Mouse (Mus musculus): ENCODE measurements at regions not wholly inside any gene's neighbourhood (a gene's known extent, or its start where the extent isn't known, plus 50 kb on each side); places are given as distances from the start of the nearest gene placed in this dataset.
"Not testable (repeated sequence)": the region's sequence is repeated elsewhere in the genome, so short reads cannot be mapped to it uniquely, and the experiment has no call there.

DNA sequence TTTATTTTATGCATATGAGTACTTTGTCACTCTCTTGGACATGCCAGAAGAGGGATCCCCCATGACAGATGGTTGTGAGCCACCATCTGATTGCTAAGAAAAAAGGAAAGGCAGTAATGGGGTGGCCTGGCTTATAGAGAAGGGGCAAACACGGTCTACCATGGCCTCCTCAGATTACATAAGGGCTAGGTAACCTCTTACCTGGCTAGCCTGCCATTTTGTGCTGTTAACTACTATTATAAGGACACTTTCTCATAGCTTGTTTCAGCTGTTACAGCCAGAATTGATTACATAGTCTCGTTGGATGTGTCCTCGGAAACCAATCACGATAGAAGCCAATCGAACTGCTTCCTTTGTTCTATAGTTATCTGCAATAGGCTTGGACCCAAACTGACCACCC, 60.9 kb upstream of the Gm14496 start:
- Histone ChIP-seq H3K9ac (replicated peaks) (no peak overlapping the region), H3K4me2 (replicated peaks) (no peak overlapping the region), H3K36me3 (no peaks in the 10 kb centered on the region), H3K27ac (replicated peaks) (no peak overlapping the region), H3K9me3 (no peaks in the 10 kb centered on the region), H3K4me3 (no peak overlapping the region), H3K4me1 (no peaks in the 10 kb centered on the region), H3K27me3 (no peaks in the 10 kb centered on the region)
- WGBS: 84% methylated on average over 5 of the region's 5 CpGs
- no peak for ATAC-seq (replicated peaks)

DNA sequence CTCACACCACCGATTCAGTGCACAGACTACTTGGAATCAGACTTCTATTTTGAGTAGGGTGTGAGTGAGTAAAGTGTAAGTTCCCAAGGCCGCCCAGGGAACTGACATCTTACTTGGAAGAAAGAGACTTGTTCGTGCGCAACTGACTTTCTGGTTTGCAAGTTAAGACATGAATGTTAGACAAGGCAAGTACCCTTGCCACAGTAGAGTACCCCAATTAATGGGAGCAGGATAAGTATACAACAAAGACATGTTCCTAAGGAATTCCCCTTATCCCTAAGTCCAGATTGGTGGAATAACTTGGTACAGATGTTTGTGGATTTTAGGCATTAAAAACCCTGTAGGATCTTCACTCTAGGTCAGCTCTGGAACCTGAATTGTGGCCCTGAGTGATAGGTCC, 60.4 kb upstream of the Gm14496 start:
- H3K4me3 ChIP-seq; H3K27me3 ChIP-seq; ATAC-seq (replicated peaks); H3K9ac ChIP-seq (replicated peaks); H3K4me1 ChIP-seq; H3K36me3 ChIP-seq; H3K27ac ChIP-seq (replicated peaks); H3K4me2 ChIP-seq (replicated peaks); H3K9me3 ChIP-seq: not testable (repeated sequence)
- 94% methylated on average over 4 of the region's 4 CpGs for WGBS

DNA sequence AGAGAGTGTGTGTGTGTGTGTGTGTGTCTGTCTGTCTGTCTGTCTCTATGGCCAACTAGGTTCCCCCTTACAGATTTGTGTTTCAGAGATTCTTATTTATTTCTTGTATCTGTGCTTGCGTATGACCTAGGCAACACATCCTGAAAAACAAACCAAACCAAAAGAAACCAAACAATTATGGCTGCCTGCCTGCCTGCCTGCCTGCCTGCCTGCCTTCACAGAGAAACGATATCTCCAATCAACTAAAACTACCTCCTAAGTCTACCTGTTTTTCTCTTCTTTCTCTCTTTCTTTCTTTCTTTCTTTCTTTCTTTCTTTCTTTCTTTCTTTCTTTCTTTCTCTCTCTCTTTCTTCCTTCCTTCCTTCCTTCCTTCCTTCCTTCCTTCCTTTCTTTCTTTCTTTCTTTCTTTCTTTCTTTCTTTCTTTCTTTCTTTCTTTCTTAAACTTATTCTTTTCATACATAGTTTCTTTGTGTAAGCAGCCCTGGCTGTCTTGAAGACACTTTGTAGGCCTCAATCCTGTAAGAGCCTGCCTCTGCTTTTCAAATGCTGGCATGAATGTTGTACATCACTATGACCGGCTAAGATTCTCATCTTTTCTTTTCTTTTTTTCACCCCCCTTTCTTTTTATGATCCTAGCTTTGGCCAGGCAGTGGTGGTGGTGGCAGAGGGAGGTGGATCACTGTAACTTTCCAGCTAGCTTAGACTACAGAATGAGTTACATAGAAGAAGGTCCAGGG, 59.7 kb upstream of the Gm14496 start:
- H3K4me1 ChIP-seq; H3K9ac ChIP-seq (replicated peaks); H3K9me3 ChIP-seq; H3K36me3 ChIP-seq; H3K4me2 ChIP-seq (replicated peaks); H3K4me3 ChIP-seq; H3K27me3 ChIP-seq; H3K27ac ChIP-seq (replicated peaks): not testable (repeated sequence)
- peak; percentile 69; the same call in 1 of the 2 replicates for ATAC-seq (replicated peaks)
- WGBS: 68% methylated on average over 3 of the region's 3 CpGs

DNA sequence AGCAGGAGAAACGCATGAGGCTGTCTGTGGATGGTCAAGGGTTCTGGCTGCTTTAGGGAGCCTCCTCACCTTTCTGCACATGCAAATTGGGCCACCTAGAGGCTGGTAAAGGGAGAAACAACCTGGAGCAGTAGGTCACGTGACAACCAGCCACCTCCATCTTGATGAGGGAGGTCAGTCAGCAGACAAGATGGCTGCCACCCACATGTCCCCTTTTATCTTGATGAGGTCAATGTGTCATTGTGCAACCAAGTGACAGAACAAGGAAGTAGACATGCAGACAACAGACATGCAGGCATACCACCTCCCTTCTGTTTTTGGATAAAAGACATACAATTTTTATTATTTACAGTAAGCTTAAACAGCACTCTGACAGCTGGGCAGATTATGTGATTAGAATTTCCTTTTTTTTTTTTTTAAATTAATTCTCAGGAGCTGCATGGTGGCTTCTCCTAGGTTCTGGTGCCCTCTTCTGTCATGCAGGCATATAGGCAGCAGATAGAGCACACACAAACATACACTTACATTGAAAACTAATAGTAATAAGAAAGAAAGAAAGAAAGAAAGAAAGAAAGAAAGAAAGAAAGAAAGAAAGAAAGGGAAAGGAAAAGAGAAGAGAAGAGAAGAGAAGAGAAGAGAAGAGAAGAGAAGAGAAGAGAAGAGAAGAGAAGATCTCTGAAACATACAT, 58.9 kb upstream of the Gm14496 start:
- Histone ChIP-seq H3K4me2 (replicated peaks) (no peak overlapping the region), H3K27ac (replicated peaks) (no peak overlapping the region), H3K27me3 (no peaks in the 10 kb centered on the region), H3K9me3 (no peaks in the 10 kb centered on the region), H3K4me1 (no peaks in the 10 kb centered on the region), H3K9ac (replicated peaks) (no peak overlapping the region), H3K36me3 (no peaks in the 10 kb centered on the region), H3K4me3 (no peak overlapping the region)
- ATAC-seq (replicated peaks): no peak
- WGBS: 81% methylated on average over 2 of the region's 2 CpGs

Data from forebrain, embryonic 15.5 days (tissue).